Mouse (Mus musculus): Measurements from ENCODE around the gene Phactr1. TPM values are rescaled to one million over a fixed set of nuclear protein-coding genes. Genes with fewer than 3 reads are reported as not detected.

The Phactr1 gene
- 82.9 and 84.5 TPM in 2 replicates for total RNA-seq (2014; rRNA removed)
- polyA plus RNA-seq (2015; fragmentation: Nextera tagmentation; extraction: Ambion mirVana) = 93.0 and 106 TPM in 2 replicates

- Histone ChIP-seq H3K4me3 (ENCODE audit: low read depth, low read length) (peak within 1 kb of the TSS; percentile 32), H3K9me3 (ENCODE audit: low read length) (no peaks in the 10 kb centered on the region), H3K4me1 (ENCODE audit: insufficient read depth) (no peaks in the 10 kb centered on the region), H3K27ac (ENCODE audit: low read depth, low read length) (peak within 1 kb of the TSS; percentile 50), H3K36me3 (ENCODE audit: insufficient read depth) (no peaks in the 10 kb centered on the region), H3K9ac (peak within 1 kb of the TSS; percentile 22), H3K27me3 (ENCODE audit: insufficient read depth, low read length) (no peaks in the 10 kb centered on the region), H3K4me2 (ENCODE audit: low read depth) (peak within 1 kb of the TSS; percentile 32)
- ATAC-seq = peak; percentile 81
- WGBS = 4% methylated on average over 11 of the region's 11 CpGs
- DNase-seq = peak; percentile 51
- no peak for TF ChIP-seq CTCF (IDR thresholded peaks at IDR 0.05; ENCODE audit: low read depth)
Measured at GRCm38 (mm10) chr13:42680391-42680994, at the start of gene Phactr1. Gene Phactr1 (plus strand): TSS chr13:42680623.

DNA sequence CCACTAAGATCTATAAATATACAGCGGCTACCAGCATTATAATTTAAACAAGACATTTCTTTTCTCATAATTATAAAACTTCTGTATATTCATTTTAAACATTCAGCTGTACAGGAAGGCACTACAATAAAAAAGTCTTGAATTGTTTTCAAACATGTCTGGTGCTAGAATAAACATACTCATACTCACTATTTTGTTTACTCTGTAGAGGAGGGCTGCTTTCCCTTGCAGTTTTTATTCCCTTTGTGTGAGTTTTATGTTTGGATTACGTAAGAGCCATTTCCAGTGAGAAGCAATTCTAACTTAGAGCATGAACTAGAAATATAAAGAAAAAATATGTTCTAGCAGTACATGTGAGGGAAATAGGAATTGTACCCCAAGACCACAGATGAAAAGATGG is 45.5 kb upstream of the Phactr1 start:
- ATAC-seq = no peak
- H3K4me3 ChIP-seq (ENCODE audit: low read depth, low read length) = no peak overlapping the region
- H3K36me3 ChIP-seq (ENCODE audit: insufficient read depth) = no peaks in the 10 kb centered on the region
- H3K4me1 ChIP-seq (ENCODE audit: insufficient read depth) = no peaks in the 10 kb centered on the region
- 85% methylated on average over 2 of the region's 2 CpGs for WGBS
- H3K27ac ChIP-seq (ENCODE audit: low read depth, low read length) = no peak overlapping the region
- no peak overlapping the region for H3K9ac ChIP-seq
- H3K9me3 ChIP-seq (ENCODE audit: low read length) = no peaks in the 10 kb centered on the region
- no peak for TF ChIP-seq CTCF (IDR thresholded peaks at IDR 0.05; ENCODE audit: low read depth)
- H3K27me3 ChIP-seq (ENCODE audit: insufficient read depth, low read length) = no peaks in the 10 kb centered on the region
- no peak overlapping the region for H3K4me2 ChIP-seq (ENCODE audit: low read depth)
- no peak for DNase-seq

GRCm38 (mm10) chr13:42650228-42650627 is 30.2 kb upstream of the Phactr1 start:
- no peak overlapping the region for H3K4me3 ChIP-seq (ENCODE audit: low read depth, low read length)
- H3K9ac ChIP-seq = no peak overlapping the region
- no peaks in the 10 kb centered on the region for H3K27me3 ChIP-seq (ENCODE audit: insufficient read depth, low read length)
- DNase-seq = no peak
- no peaks in the 10 kb centered on the region for H3K36me3 ChIP-seq (ENCODE audit: insufficient read depth)
- H3K27ac ChIP-seq (ENCODE audit: low read depth, low read length) = no peak overlapping the region
- no peak overlapping the region for H3K4me2 ChIP-seq (ENCODE audit: low read depth)
- 53% methylated on average over 6 of the region's 6 CpGs for WGBS
- no peak for ATAC-seq
- no peaks in the 10 kb centered on the region for H3K9me3 ChIP-seq (ENCODE audit: low read length)
- TF ChIP-seq CTCF (IDR thresholded peaks at IDR 0.05; ENCODE audit: low read depth) = no peak
- no peaks in the 10 kb centered on the region for H3K4me1 ChIP-seq (ENCODE audit: insufficient read depth)

DNA sequence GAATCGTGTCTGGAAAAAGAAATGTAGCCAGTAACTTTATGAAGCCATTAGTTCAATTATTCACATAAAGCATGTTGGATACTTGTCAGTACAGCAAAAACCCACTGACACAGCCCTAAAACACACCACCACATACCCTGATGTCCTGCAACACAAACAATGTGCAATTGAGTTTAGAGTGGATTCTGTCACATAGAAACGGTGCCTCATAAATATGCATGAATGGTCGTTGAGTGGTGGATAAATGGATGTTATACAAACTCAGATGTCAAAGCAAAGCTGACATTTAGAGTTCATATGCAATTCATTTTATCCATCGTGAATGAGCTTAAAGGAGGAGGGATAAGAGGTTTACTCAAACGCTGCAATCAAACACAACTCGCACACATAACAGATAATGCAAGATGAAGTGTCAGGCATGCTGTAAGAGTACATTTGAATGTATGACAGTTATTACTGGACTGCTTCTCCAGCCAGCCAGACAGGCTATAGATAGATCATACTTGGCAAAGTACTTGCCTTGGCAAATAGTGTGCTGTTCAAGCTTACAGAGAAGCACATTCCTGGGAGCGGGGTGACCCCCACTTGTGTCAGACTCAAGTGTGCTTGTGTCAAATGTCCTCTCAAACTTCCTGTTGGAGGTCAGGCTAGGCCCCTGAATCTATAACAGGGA is 23.6 kb upstream of the Phactr1 start:
- Histone ChIP-seq H3K36me3 (ENCODE audit: insufficient read depth) (no peaks in the 10 kb centered on the region), H3K27me3 (ENCODE audit: insufficient read depth, low read length) (no peaks in the 10 kb centered on the region), H3K4me1 (ENCODE audit: insufficient read depth) (0 out of 2 replicates have a peak, but pooled peaks cover 11% of the 10 kb centered on the region), H3K9ac (no peak overlapping the region), H3K27ac (ENCODE audit: low read depth, low read length) (no peak overlapping the region), H3K4me2 (ENCODE audit: low read depth) (no peak overlapping the region), H3K9me3 (ENCODE audit: low read length) (no peaks in the 10 kb centered on the region), H3K4me3 (ENCODE audit: low read depth, low read length) (no peak overlapping the region)
- 14% methylated on average over 7 of the region's 7 CpGs for WGBS
- peak; percentile 80 for ATAC-seq
- TF ChIP-seq CTCF (IDR thresholded peaks at IDR 0.05; ENCODE audit: low read depth) = no peak
- peak; percentile 51 for DNase-seq

- ATAC-seq = peak; percentile 95
- DNase-seq = peak; percentile 77
- H3K9me3 ChIP-seq (ENCODE audit: low read length) = no peaks in the 10 kb centered on the region
- no peak for TF ChIP-seq CTCF (IDR thresholded peaks at IDR 0.05; ENCODE audit: low read depth)
- H3K4me3 ChIP-seq (ENCODE audit: low read depth, low read length) = 0 out of 2 replicates have a peak overlapping the region, but pooled peaks have one; percentile 12
- no peaks in the 10 kb centered on the region for H3K27me3 ChIP-seq (ENCODE audit: insufficient read depth, low read length)
- H3K36me3 ChIP-seq (ENCODE audit: insufficient read depth) = no peaks in the 10 kb centered on the region
- WGBS = 39% methylated on average over 10 of the region's 10 CpGs
- H3K4me1 ChIP-seq (ENCODE audit: insufficient read depth) = peaks cover 4% of the 10 kb centered on the region; the same call in 1 of the 2 replicates
- H3K4me2 ChIP-seq (ENCODE audit: low read depth) = peak overlapping the region; percentile 34
- peak overlapping the region; percentile 82 for H3K27ac ChIP-seq (ENCODE audit: low read depth, low read length)
- H3K9ac ChIP-seq = no peak overlapping the region
Measured at GRCm38 (mm10) chr13:42671651-42672290, 8.7 kb upstream of the Phactr1 start.

DNA sequence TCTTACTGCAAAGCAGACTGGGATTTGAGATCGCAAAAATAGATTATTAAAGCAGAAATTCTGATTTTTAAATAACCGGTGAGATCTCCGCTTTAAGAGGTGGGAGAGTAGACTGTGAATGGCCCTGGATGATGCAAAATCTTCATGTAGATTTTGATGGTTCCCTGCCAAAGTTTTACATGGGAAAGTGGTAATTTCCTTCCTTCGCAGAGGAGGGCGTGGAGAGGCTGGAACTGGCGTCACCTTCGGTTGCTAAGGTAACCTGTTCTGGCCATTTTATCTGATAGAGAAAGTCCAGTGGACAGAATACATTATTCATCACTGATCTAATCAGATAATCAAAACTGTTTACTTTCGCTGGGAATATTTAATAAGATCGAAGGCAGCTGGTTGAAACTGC is 876 bp downstream of the Phactr1 start:
- Histone ChIP-seq H3K4me1 (ENCODE audit: insufficient read depth) (no peaks in the 10 kb centered on the region), H3K4me3 (ENCODE audit: low read depth, low read length) (peak overlapping the region; percentile 32), H3K9ac (peak overlapping the region; percentile 22), H3K4me2 (ENCODE audit: low read depth) (peak overlapping the region; percentile 32), H3K9me3 (ENCODE audit: low read length) (no peaks in the 10 kb centered on the region), H3K27me3 (ENCODE audit: insufficient read depth, low read length) (no peaks in the 10 kb centered on the region), H3K36me3 (ENCODE audit: insufficient read depth) (no peaks in the 10 kb centered on the region), H3K27ac (ENCODE audit: low read depth, low read length) (peak overlapping the region; percentile 30)
- 29% methylated on average over 9 of the region's 9 CpGs for WGBS
- ATAC-seq (peak; percentile 58), DNase-seq (peak; percentile 56)
- 0 out of 2 replicates have a peak, but pooled peaks have one; percentile 6 for TF ChIP-seq CTCF (IDR thresholded peaks at IDR 0.05; ENCODE audit: low read depth)

DNA sequence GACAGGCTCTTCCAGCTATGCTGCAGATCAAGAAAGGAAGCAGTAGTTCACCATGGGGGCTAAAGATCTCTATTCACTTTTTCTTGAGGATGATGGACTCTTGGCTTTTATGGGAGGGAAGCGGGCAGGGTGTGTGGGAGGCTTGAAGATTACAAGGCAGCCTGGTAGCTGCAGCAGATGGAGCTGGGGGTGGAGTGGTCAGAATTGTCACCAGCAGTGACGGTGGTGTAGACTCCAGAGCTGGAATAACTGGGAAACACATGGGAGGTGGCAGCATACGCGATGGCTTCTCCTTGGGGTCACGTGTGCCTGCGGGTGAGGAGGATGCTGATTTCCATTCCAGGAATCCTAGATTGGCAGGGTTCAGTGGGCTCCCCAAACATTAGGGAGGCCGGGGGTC is 3.8 kb downstream of the Phactr1 start:
- 87% methylated on average over 7 of the region's 7 CpGs for WGBS
- no peaks in the 10 kb centered on the region for H3K4me1 ChIP-seq (ENCODE audit: insufficient read depth)
- no peaks in the 10 kb centered on the region for H3K9me3 ChIP-seq (ENCODE audit: low read length)
- no peak for DNase-seq
- no peaks in the 10 kb centered on the region for H3K36me3 ChIP-seq (ENCODE audit: insufficient read depth)
- peak overlapping the region; percentile 35 for H3K4me2 ChIP-seq (ENCODE audit: low read depth)
- TF ChIP-seq CTCF (IDR thresholded peaks at IDR 0.05; ENCODE audit: low read depth) = no peak
- ATAC-seq = no peak
- H3K9ac ChIP-seq = no peak overlapping the region
- H3K27me3 ChIP-seq (ENCODE audit: insufficient read depth, low read length) = no peaks in the 10 kb centered on the region
- no peak overlapping the region for H3K27ac ChIP-seq (ENCODE audit: low read depth, low read length)
- H3K4me3 ChIP-seq (ENCODE audit: low read depth, low read length) = peak overlapping the region; percentile 5; the same call in 1 of the 2 replicates
